Mouse (Mus musculus) kidney, embryonic 16.5 days (tissue): Measurements from ENCODE around the gene Olfr354. TPM values are rescaled to one million over a fixed set of nuclear protein-coding genes. Genes with fewer than 3 reads are reported as not detected.

Experiments
- ATAC-seq: fragments of 200-750 bp; cut with Nextera tagmentation; 2 replicates; pipeline ENCODE4 v1.8.0; 2017; ENCODE audit warnings: moderate TSS enrichment; ENCODE audit not compliant: low FRiP score, low TSS enrichment
- H3K27ac ChIP-seq: fragments of 300-500 bp; sonication (generic); 2 replicates; pipeline ENCODE4 v1.5.1; 2014; ENCODE audit warnings: low read length
- H3K27me3 ChIP-seq: fragments of 300-500 bp; sonication (generic); 2 replicates; pipeline ENCODE4 v1.6.1; 2014; ENCODE audit warnings: low read length, control low read depth, mixed read lengths; ENCODE audit not compliant: insufficient read depth
- H3K36me3 ChIP-seq: fragments of 300-500 bp; sonication (generic); 2 replicates; pipeline ENCODE4 v1.6.1; 2014; ENCODE audit warnings: low read length, control low read depth, mixed read lengths; ENCODE audit not compliant: insufficient read depth
- H3K4me1 ChIP-seq: fragments of 300-500 bp; sonication (generic); 2 replicates; pipeline ENCODE4 v1.6.1; 2014; ENCODE audit warnings: low read length, control low read depth, mixed read lengths; ENCODE audit not compliant: insufficient read depth
- H3K4me2 ChIP-seq: fragments of 300-500 bp; sonication (generic); replicated peaks from 2 replicates; pipeline ENCODE4 v1.6.1; 2014; ENCODE audit warnings: low read depth, low read length
- H3K4me3 ChIP-seq: fragments of 300-500 bp; sonication (generic); 2 replicates; pipeline ENCODE4 v1.5.1; 2014; ENCODE audit warnings: mild to moderate bottlenecking, low read length
- H3K9ac ChIP-seq: fragments of 300-500 bp; sonication (generic); replicated peaks from 2 replicates; pipeline ENCODE4 v1.6.1; 2014; ENCODE audit warnings: low read length
- H3K9me3 ChIP-seq: fragments of 300-500 bp; sonication (generic); 2 replicates; pipeline ENCODE4 v1.6.1; 2016; ENCODE audit warnings: low read length, control low read depth
- WGBS: fragments of 180-500 bp; shearing (Covaris S2); extraction: QIAGEN DNeasy Blood & Tissue Kit; methylation state at CpG from one replicate; pipeline ENCODE4 v1.1.7; 2014; 5-methylcytosine and 5-hydroxymethylcytosine counted together
- polyA plus RNA-seq: library from polyadenylated mRNA; unstranded; fragments of >200 nt; fragmentation: Nextera tagmentation; extraction: Ambion mirVana; gene quantifications from 2 replicates; pipeline ENCODE4 v1.2.1, GENCODE M21; 2015

Gene Olfr354
- polyA plus RNA-seq, result not detected in 2 replicates

DNA sequence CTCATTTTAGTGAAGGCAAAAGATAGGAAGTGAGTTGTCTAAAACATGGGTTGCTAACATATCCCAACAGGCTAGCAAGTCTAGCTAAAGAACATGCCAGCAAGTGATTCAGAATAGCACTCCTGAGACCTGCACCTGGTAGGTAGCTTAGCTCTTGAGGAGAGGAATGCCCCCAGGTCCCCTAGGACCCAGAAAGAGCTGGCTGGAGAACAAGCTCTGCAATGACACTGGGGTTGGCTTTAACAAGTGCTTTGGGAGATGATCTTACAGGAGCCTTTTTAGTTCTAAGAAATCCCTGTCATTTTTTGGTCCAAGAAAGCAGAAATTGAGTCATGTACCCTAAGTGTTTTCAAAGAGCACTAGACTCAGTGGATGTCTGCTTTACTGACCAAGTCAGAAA lies at the start of gene Olfr354:
TSS of gene Olfr354 (plus strand) at position 301 of the 400 bp plus-strand sequence.
- no peak within 1 kb of the TSS for H3K4me2 ChIP-seq
- no peaks in the 10 kb centered on the region for H3K4me1 ChIP-seq
- H3K27ac ChIP-seq, result no peak within 1 kb of the TSS
- no peak within 1 kb of the TSS for H3K4me3 ChIP-seq
- no peak for ATAC-seq
- no peaks in the 10 kb centered on the region for H3K27me3 ChIP-seq
- H3K9me3 ChIP-seq, result no peaks in the 10 kb centered on the region; the same call in 1 of the 2 replicates
- no peaks in the 10 kb centered on the region for H3K36me3 ChIP-seq
- H3K9ac ChIP-seq, result no peak within 1 kb of the TSS

DNA sequence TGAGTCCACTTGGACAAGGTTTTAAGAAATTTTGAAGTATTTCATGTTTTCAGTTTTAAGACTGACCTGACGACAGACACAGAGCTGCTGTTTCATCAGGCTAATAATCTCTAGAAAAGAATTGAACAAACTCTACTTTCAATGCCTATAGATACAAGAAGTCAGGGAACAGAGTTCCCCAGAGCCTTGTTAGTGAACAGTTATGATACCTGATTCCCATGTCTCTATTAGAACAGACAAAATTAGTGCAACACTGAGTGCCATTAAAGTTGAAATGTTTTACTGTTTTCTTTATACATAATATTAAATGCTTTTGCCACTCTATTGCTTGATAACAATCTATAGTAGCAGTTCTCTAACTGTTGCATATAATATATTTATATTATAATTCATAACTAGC lies 42.9 kb upstream of the Olfr354 start, which contains the start of gene Olfr351:
TSS of gene Olfr351 (minus strand) at position 101 of the 400 bp plus-strand sequence.
- H3K4me2 ChIP-seq, result no peak within 1 kb of the TSS
- H3K9me3 ChIP-seq, result peaks cover 13% of the 10 kb centered on the region
- H3K27me3 ChIP-seq, result no peaks in the 10 kb centered on the region
- no peak within 1 kb of the TSS for H3K9ac ChIP-seq
- H3K27ac ChIP-seq, result no peak within 1 kb of the TSS
- ATAC-seq, result no peak
- H3K36me3 ChIP-seq, result no peaks in the 10 kb centered on the region
- H3K4me3 ChIP-seq, result no peak within 1 kb of the TSS
- no peaks in the 10 kb centered on the region for H3K4me1 ChIP-seq
- 88% methylated on average over 1 of the region's 1 CpGs for WGBS

DNA sequence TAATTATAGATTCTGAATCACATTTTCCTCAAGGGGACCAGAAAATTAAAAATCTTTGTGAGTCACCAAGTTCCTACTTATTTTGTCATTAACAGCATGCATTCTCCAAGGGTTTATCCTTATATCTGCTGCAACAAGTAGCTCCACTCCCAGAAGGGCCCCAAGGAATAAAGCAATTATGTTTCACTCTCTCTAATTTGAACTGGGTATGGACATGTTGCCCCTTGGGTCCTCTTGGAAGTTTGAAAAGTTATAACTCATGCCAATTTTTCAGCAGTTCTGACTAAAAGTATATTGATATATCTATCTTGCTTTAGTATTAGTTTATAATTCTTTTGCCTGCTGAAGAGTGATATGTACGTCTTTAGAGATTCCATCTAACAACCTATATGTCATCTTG lies 37.3 kb upstream of the Olfr354 start, which contains the start of gene Olfr352:
TSS of gene Olfr352 (plus strand) at position 301 of the 400 bp plus-strand sequence.
- 81% methylated on average over 1 of the region's 1 CpGs for WGBS
- H3K27me3 ChIP-seq, result no peaks in the 10 kb centered on the region
- ATAC-seq, result no peak
- H3K4me2 ChIP-seq, result no peak within 1 kb of the TSS
- peaks cover 14% of the 10 kb centered on the region; the same call in 1 of the 2 replicates for H3K9me3 ChIP-seq
- H3K27ac ChIP-seq, result no peak within 1 kb of the TSS
- H3K4me1 ChIP-seq, result no peaks in the 10 kb centered on the region
- H3K9ac ChIP-seq, result no peak within 1 kb of the TSS
- no peak within 1 kb of the TSS for H3K4me3 ChIP-seq
- no peaks in the 10 kb centered on the region for H3K36me3 ChIP-seq

DNA sequence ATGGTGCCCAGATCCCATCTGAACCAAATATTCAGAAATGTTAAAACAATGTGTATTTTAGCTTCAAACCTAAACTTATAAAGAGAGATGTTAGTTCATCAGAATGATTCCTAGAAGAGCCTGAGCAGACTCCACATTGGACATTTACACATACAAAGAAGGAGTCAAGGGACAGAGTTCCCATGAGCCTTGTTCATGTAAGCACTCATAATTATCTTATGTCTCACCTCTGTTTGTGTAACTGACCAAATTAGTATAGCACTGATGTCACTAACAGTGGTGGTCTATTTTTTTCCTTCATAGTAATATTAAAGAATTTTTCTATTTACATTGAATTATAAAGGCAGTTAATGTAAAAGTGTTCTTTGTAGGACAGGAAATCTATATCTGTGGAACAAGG lies 12.6 kb upstream of the Olfr354 start, which contains the start of gene Olfr353:
TSS of gene Olfr353 (minus strand) at position 101 of the 400 bp plus-strand sequence.
- Histone ChIP-seq H3K27me3 (no peaks in the 10 kb centered on the region), H3K9me3 (peaks cover 9% of the 10 kb centered on the region; the same call in 1 of the 2 replicates), H3K36me3 (no peaks in the 10 kb centered on the region), H3K4me3 (no peak within 1 kb of the TSS), H3K4me1 (no peaks in the 10 kb centered on the region), H3K27ac (no peak within 1 kb of the TSS), H3K4me2 (no peak within 1 kb of the TSS), H3K9ac (no peak within 1 kb of the TSS)
- no peak for ATAC-seq

DNA sequence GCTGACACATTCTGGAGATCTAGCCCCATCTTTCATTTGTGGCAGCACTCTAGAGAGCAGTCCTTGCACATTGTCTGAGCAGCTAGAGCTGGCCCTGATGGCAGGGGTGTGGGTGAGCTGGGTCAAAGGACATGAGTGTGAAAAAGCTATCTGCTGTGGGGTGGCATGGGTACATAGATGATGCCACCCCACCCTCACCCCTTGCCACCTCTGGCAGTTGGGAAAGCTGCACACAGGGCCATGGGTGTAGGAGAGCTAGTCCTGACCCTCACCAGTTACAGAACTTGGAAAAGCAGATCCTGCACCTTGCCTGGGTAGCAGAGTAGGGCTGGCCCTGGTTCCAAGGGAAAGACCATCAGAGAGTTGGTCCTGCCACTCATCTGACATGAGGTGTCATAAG lies 8.4 kb upstream of the Olfr354 start:
- no peak for ATAC-seq

DNA sequence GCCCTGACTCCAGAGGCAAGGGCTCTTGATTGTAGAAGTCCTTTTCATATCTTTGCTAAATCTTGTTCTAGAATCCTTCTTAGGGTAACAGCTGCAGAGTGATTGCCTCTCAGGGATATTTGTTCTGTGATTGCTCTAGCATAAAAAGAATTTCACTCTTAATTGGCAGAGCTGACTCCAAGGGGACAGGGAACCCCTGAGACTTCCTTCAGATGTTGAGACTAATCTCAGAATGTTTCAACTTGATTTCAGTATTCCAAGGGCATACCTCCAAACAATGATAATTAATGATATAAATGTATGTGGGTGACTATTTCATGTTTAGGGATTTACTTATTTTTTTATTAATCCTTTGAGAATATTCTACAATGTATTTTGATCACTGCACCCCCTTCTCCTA lies 23.3 kb downstream of the Olfr354 start, which contains the start of gene Olfr355:
TSS of gene Olfr355 (minus strand) at position 101 of the 400 bp plus-strand sequence.
- Histone ChIP-seq H3K27ac (no peak within 1 kb of the TSS), H3K9ac (no peak within 1 kb of the TSS), H3K9me3 (0 out of 2 replicates have a peak, but pooled peaks cover 6% of the 10 kb centered on the region), H3K4me2 (no peak within 1 kb of the TSS), H3K36me3 (no peaks in the 10 kb centered on the region), H3K4me1 (no peaks in the 10 kb centered on the region), H3K4me3 (no peak within 1 kb of the TSS), H3K27me3 (no peaks in the 10 kb centered on the region)
- no peak for ATAC-seq

More for the DNA sequence above, 8.4 kb upstream of the Olfr354 start:
- Histone ChIP-seq H3K9me3 (peaks cover 12% of the 10 kb centered on the region), H3K9ac (no peak overlapping the region), H3K27me3 (no peaks in the 10 kb centered on the region), H3K36me3 (no peaks in the 10 kb centered on the region), H3K4me3 (no peak overlapping the region), H3K4me2 (no peak overlapping the region), H3K4me1 (no peaks in the 10 kb centered on the region), H3K27ac (no peak overlapping the region)

DNA sequence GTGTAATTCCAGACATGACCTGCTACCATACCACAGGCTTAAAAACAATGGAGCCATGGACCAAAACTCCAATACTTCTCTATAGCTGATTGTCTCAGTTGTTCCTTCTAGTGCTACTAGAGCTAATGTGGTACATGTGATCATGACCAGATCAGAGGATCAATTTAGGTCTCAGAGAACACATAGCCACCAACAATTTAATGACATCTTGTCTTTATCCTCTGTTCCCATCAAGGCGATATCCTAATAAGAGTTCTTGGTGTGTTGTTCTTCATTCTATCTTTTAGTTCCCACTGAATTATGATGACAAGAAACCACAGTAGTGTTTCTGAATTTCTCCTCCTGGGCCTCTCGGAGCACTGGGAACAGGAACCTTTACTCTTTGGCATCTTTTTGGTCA lies 31.3 kb downstream of the Olfr354 start, which contains the start of gene Olfr356:
TSS of gene Olfr356 (plus strand) at position 301 of the 400 bp plus-strand sequence.
- WGBS, result 90% methylated on average over 2 of the region's 2 CpGs
- no peak for ATAC-seq
- H3K9ac ChIP-seq, result no peak within 1 kb of the TSS
- no peak within 1 kb of the TSS for H3K4me2 ChIP-seq
- no peaks in the 10 kb centered on the region for H3K4me1 ChIP-seq
- H3K4me3 ChIP-seq, result no peak within 1 kb of the TSS
- no peak within 1 kb of the TSS for H3K27ac ChIP-seq
- H3K9me3 ChIP-seq, result no peaks in the 10 kb centered on the region
- no peaks in the 10 kb centered on the region for H3K36me3 ChIP-seq
- H3K27me3 ChIP-seq, result no peaks in the 10 kb centered on the region

Other genes with a start within 250 kb of the Olfr354 start
- gene Olfr346, start 219.9 kb upstream of the Olfr354 start, polyA plus RNA-seq, result not detected in 2 replicates
- not detected in 2 replicates for gene Olfr347, start 173.8 kb upstream of the Olfr354 start, polyA plus RNA-seq
- gene Olfr348, start 121.4 kb upstream of the Olfr354 start, polyA plus RNA-seq, result not detected in 2 replicates
- gene Olfr50, start 115.1 kb upstream of the Olfr354 start, polyA plus RNA-seq, result not detected in 2 replicates
- gene Olfr3, start 88.6 kb upstream of the Olfr354 start, polyA plus RNA-seq, result not detected in 2 replicates
- gene Olfr350, start 59.4 kb upstream of the Olfr354 start, polyA plus RNA-seq, result not detected in 2 replicates
- not detected in 2 replicates for gene Olfr351, start 43.0 kb upstream of the Olfr354 start, polyA plus RNA-seq
- not detected in 2 replicates for gene Olfr352, start 37.2 kb upstream of the Olfr354 start, polyA plus RNA-seq
- not detected in 2 replicates for gene Olfr353, start 12.7 kb upstream of the Olfr354 start, polyA plus RNA-seq
- not detected in 2 replicates for gene Olfr355, start 23.2 kb downstream of the Olfr354 start, polyA plus RNA-seq
- gene Olfr356, start 31.4 kb downstream of the Olfr354 start, polyA plus RNA-seq, result not detected in 2 replicates
- not detected in 2 replicates for gene Olfr357, start 88.1 kb downstream of the Olfr354 start, polyA plus RNA-seq
- gene Olfr358, start 103.7 kb downstream of the Olfr354 start, polyA plus RNA-seq, result not detected in 2 replicates
- not detected in 2 replicates for gene Olfr360, start 160.1 kb downstream of the Olfr354 start, polyA plus RNA-seq
- gene Olfr361, start 183.6 kb downstream of the Olfr354 start, polyA plus RNA-seq, result not detected in 2 replicates
- not detected in 2 replicates for gene Olfr362, start 212.2 kb downstream of the Olfr354 start, polyA plus RNA-seq
- not detected in 2 replicates for gene Olfr364-ps1, start 233.6 kb downstream of the Olfr354 start, polyA plus RNA-seq